8 mouse cellular contexts compared by ENCODE assay signal in the genomic region with DNA sequence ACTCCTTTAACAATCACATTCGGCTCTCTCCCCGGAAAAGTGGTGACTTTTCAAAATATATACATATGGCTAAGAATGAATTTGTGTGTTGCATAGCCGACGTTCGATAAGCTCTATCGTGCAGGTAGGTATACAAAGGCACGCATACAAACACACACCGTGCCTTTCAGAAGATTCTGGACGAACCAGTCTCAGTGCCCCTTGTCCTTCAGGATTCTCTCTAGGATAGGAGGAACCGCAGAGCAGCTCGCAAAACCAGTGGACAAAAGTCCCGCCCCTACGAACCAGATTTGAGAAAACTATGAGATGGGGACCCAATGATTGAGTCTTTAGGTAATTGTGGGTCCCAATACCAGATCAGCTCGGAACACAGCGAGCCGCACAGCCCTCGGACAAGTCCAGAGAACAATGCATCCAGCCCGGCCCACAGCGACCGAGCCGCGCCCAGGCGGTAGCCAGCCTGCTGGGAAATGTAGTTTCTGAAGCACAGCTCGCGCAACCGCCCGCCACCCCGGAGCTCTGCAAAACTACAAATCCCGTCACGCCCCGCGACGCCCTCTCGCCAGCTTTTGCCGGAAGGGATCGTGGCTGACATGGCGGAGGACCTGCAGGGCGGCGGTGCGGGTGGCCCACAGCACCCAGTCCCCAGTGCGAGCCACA. TPM values are rescaled to one million over a fixed set of nuclear protein-coding genes. Genes with fewer than 3 reads are reported as not detected.
DNase-seq lines count a peak whose midpoint lies in the region; ATAC-seq and TF ChIP-seq lines count a peak whose summit lies in the region.

A gene (plus strand): TSS at position 565 of the 660 bp plus-strand sequence.

- WGBS in forebrain, embryonic 13.5 days: 1% methylated on average over 41 of the region's 41 CpGs
- under 1% methylated on average over 41 of the region's 41 CpGs for WGBS in large intestine, adult 2 months
- 1% methylated on average over 41 of the region's 41 CpGs for WGBS in liver, postnatal 0 days (ENCODE audit: insufficient replicate concordance)
- 2% methylated on average over 41 of the region's 41 CpGs for WGBS in neural tube, embryonic 14.5 days

- peak within 1 kb of the TSS; percentile 91 for H3K4me3 ChIP-seq in ES-Bruce4 (ENCODE audit: low read depth, low read length)
- peak within 1 kb of the TSS; percentile 85 for H3K4me3 ChIP-seq in forebrain, embryonic 13.5 days
- H3K4me3 ChIP-seq in liver, postnatal 0 days (ENCODE audit: low read depth, low read length): peak within 1 kb of the TSS; percentile 89
- H3K4me3 ChIP-seq in neural tube, embryonic 14.5 days (ENCODE audit: low read depth, low read length): peak within 1 kb of the TSS; percentile 75

- H3K4me1 ChIP-seq in ES-Bruce4 (ENCODE audit: control insufficient read depth, insufficient read depth, low read length): peaks cover 4% of the 10 kb centered on the region
- H3K4me1 ChIP-seq in forebrain, embryonic 13.5 days: peaks cover 25% of the 10 kb centered on the region
- peaks cover 13% of the 10 kb centered on the region for H3K4me1 ChIP-seq in liver, postnatal 0 days (ENCODE audit: insufficient read depth)
- H3K4me1 ChIP-seq in neural tube, embryonic 14.5 days (ENCODE audit: control insufficient read depth, insufficient read depth, low read length): peaks cover 15% of the 10 kb centered on the region

- H3K27ac ChIP-seq in ES-Bruce4 (ENCODE audit: insufficient read depth, low read length): peak within 1 kb of the TSS; percentile 93
- peak within 1 kb of the TSS; percentile 87 for H3K27ac ChIP-seq in forebrain, embryonic 13.5 days
- H3K27ac ChIP-seq in liver, postnatal 0 days (ENCODE audit: low read depth): peak within 1 kb of the TSS; percentile 50
- H3K27ac ChIP-seq in neural tube, embryonic 14.5 days (ENCODE audit: low read depth, low read length): peak within 1 kb of the TSS; percentile 92

- no peaks in the 10 kb centered on the region for H3K9me3 ChIP-seq in ES-Bruce4 (replicated peaks; ENCODE audit: control insufficient read depth, insufficient read depth, low read length, poor library complexity, severe bottlenecking)
- H3K9me3 ChIP-seq in forebrain, embryonic 13.5 days (replicated peaks): 0 out of 2 replicates have a peak, but pooled peaks cover 3% of the 10 kb centered on the region
- no peaks in the 10 kb centered on the region for H3K9me3 ChIP-seq in liver, postnatal 0 days (ENCODE audit: low read length)
- H3K9me3 ChIP-seq in neural tube, embryonic 14.5 days (ENCODE audit: control insufficient read depth, low read length): no peaks in the 10 kb centered on the region

- H3K36me3 ChIP-seq in ES-Bruce4 (ENCODE audit: control insufficient read depth, insufficient read depth, low read length, poor library complexity, severe bottlenecking): peaks cover 11% of the 10 kb centered on the region
- H3K36me3 ChIP-seq in forebrain, embryonic 13.5 days (ENCODE audit: poor library complexity, severe bottlenecking): peaks cover 1% of the 10 kb centered on the region; the same call in 1 of the 2 replicates
- peaks cover 4% of the 10 kb centered on the region; the same call in 1 of the 2 replicates for H3K36me3 ChIP-seq in liver, postnatal 0 days (replicated peaks; ENCODE audit: insufficient read depth, low read length)
- H3K36me3 ChIP-seq in neural tube, embryonic 14.5 days (ENCODE audit: control insufficient read depth, insufficient read depth, low read length): no peaks in the 10 kb centered on the region

- ATAC-seq in cerebellum, adult (ENCODE audit: insufficient number of reproducible peaks, low FRiP score, low TSS enrichment): peak; percentile 99
- peak; percentile 100 for ATAC-seq in forebrain, embryonic 13.5 days
- peak; percentile 100 for ATAC-seq in liver, postnatal 0 days
- peak; percentile 99 for ATAC-seq in neural tube, embryonic 14.5 days (ENCODE audit: low read depth)

- peak within 1 kb of the TSS; percentile 94 for H3K9ac ChIP-seq in ES-Bruce4 (ENCODE audit: low read depth, poor library complexity, severe bottlenecking)
- H3K9ac ChIP-seq in forebrain, embryonic 13.5 days: peak within 1 kb of the TSS; percentile 96
- H3K9ac ChIP-seq in liver, postnatal 0 days (replicated peaks): peak within 1 kb of the TSS; percentile 90
- H3K9ac ChIP-seq in neural tube, embryonic 14.5 days (replicated peaks; ENCODE audit: low read depth, low read length): peak within 1 kb of the TSS; percentile 88

- peak within 1 kb of the TSS; percentile 76 for H3K4me2 ChIP-seq in forebrain, embryonic 13.5 days
- H3K4me2 ChIP-seq in liver, postnatal 0 days (ENCODE audit: low read depth, low read length): peak within 1 kb of the TSS; percentile 89
- H3K4me2 ChIP-seq in neural tube, embryonic 14.5 days (ENCODE audit: low read depth, low read length): peak within 1 kb of the TSS; percentile 72

- peak; percentile 37 for TF ChIP-seq POLR2A in ES-Bruce4 (IDR thresholded peaks at IDR 0.05; ENCODE audit: insufficient read depth, low read length)

- peak; percentile 97 to 98 for DNase-seq in heart, postnatal 10 days
- peak; percentile 79 for DNase-seq in large intestine, adult 2 months (ENCODE audit: low read depth, low spot score)
- DNase-seq in liver, postnatal 0 days: peak; percentile 97
- peak; percentile 95 for DNase-seq in testis, postnatal 10 days (ENCODE audit: low spot score)

- no peaks in the 10 kb centered on the region for H3K27me3 ChIP-seq in ES-Bruce4 (ENCODE audit: control insufficient read depth, insufficient read depth, low read length, poor library complexity, severe bottlenecking)
- H3K27me3 ChIP-seq in forebrain, embryonic 13.5 days: no peaks in the 10 kb centered on the region
- no peaks in the 10 kb centered on the region for H3K27me3 ChIP-seq in liver, postnatal 0 days (ENCODE audit: insufficient read depth, low read length)
- 0 out of 2 replicates have a peak, but pooled peaks cover 2% of the 10 kb centered on the region for H3K27me3 ChIP-seq in neural tube, embryonic 14.5 days (ENCODE audit: control insufficient read depth, insufficient read depth, low read length)

- intact Hi-C loops in heart, postnatal 10 days (cut with DNase I): loop anchor here (5.0 kb wide), 2 partner anchors 95 to 110 kb away; a partner anchor contains a TSS

- 0 out of 2 replicates have a peak, but pooled peaks have one; percentile 27 for TF ChIP-seq EP300 in ES-Bruce4 (IDR thresholded peaks at IDR 0.05; ENCODE audit: insufficient read depth, low read depth, low read length)
- TF ChIP-seq EP300 in liver, postnatal 0 days (IDR thresholded peaks at IDR 0.05; ENCODE audit: low read depth): no peak; the same call in 1 of the 2 replicates

- no peak for TF ChIP-seq CTCF in ES-Bruce4 (IDR thresholded peaks at IDR 0.05; ENCODE audit: low read depth, low read length)
- TF ChIP-seq CTCF in liver, postnatal 0 days (IDR thresholded peaks at IDR 0.05; ENCODE audit: low read depth): no peak; the same call in 1 of the 2 replicates

RNA-seq across cellular contexts. Expression of the gene that starts here (rescaled TPM):
- 48.6 and 52.3 TPM in 2 replicates for polyA plus RNA-seq in ES-Bruce4 (2011; ENCODE audit: insufficient read depth, insufficient read length, low read depth, missing spikeins)
- polyA plus RNA-seq in forebrain, embryonic 13.5 days (2015; fragmentation: Nextera tagmentation; extraction: Ambion mirVana): 90.3 and 93.4 TPM in 2 replicates
- total RNA-seq in heart, postnatal 10 days (2021): 10 to 100 TPM; 24.0 to 25.6 TPM
- polyA plus RNA-seq in large intestine, adult 2 months (2012; rRNA removed): 6.0 and 10.5 TPM in 2 replicates
- polyA plus RNA-seq in liver, postnatal 0 days (2015; fragmentation: Nextera tagmentation; extraction: Ambion mirVana): 6.7 and 7.2 TPM in 2 replicates
- polyA plus RNA-seq in neural tube, embryonic 14.5 days (2014; fragmentation: Nextera tagmentation; extraction: Ambion mirVana): 68.6 and 68.9 TPM in 2 replicates

Comparison
In these comparisons a context has a peak if more than half of its experiments do, and no peak if none do; other contexts are left out.
1. Peak in every context shown above with its lines: DNase-seq, ATAC-seq, H3K4me3 ChIP-seq and H3K27ac ChIP-seq.